Mouse (Mus musculus): Measurements from ENCODE around the gene Pde4a. TPM values are rescaled to one million over a fixed set of nuclear protein-coding genes. Genes with fewer than 3 reads are reported as not detected.
A peak's percentile ranks its signal among the peaks of the same experiment; 100 is the strongest.

Gene Pde4a
- total and polyA plus RNA-seq, 3 experiments: 1.7 to 7.6 (median 4.8) TPM

GRCm38 (mm10) chr9:21134595-21135328 is 30.8 kb upstream of the Pde4a start (continued):
- TF ChIP-seq E2F4 (IDR thresholded peaks at IDR 0.05; ENCODE audit: insufficient replicate concordance, low read depth, low read length) (no peak), JUN (IDR thresholded peaks at IDR 0.05; ENCODE audit: insufficient read depth, low read depth, low read length) (0 out of 2 replicates have a peak, but pooled peaks have one; percentile 46), ZKSCAN1 (IDR thresholded peaks at IDR 0.05; ENCODE audit: borderline replicate concordance, low read depth, low read length) (no peak), CHD2 (IDR thresholded peaks at IDR 0.05; ENCODE audit: low read length) (0 out of 2 replicates have a peak, but pooled peaks have one; percentile 55), GABPA (IDR thresholded peaks at IDR 0.05; ENCODE audit: insufficient replicate concordance, low read depth, low read length) (no peak), IRF4 (IDR thresholded peaks at IDR 0.05; ENCODE audit: low read depth, low read length) (peak; percentile 77), POLR2AphosphoS2 (IDR thresholded peaks at IDR 0.05; ENCODE audit: low read depth, low read length) (no peak; the same call in none of the 2 replicates), POLR2A (IDR thresholded peaks at IDR 0.05; ENCODE audit: low read depth, low read length) (peak; percentile 45), KAT2A (IDR thresholded peaks at IDR 0.05; ENCODE audit: insufficient replicate concordance, low read length) (0 out of 2 replicates have a peak, but pooled peaks have one; percentile 6), MXI1 (IDR thresholded peaks at IDR 0.05; ENCODE audit: low read depth, low read length) (no peak), CHD1 (IDR thresholded peaks at IDR 0.05; ENCODE audit: low read depth, low read length) (0 out of 2 replicates have a peak, but pooled peaks have one; percentile 64)

GRCm38 (mm10) chr9:21135329-21135890 is 30.1 kb upstream of the Pde4a start:
- Histone ChIP-seq H3K36me3 (replicated peaks in 1 of 2; ENCODE audit: control insufficient read depth in 1 of 2, insufficient read depth in 1 of 2, low read length in 1 of 2) (peaks cover 29 to 32% of the 10 kb centered on the region in 2 experiments), H3K4me2 (ENCODE audit: insufficient read depth, low read depth, poor library complexity, severe bottlenecking) (peak overlapping the region; percentile 67), H3K4me3 (replicated peaks in 1 of 3; ENCODE audit: low read depth in 2 of 3, low read length in 2 of 3, poor library complexity in 1 of 3) (no peak overlapping the region), H3K9me3 (replicated peaks; ENCODE audit: low read length) (no peaks in the 10 kb centered on the region), H3K79me2 (replicated peaks; ENCODE audit: control insufficient read depth, extremely low read depth, insufficient read depth, poor library complexity, severe bottlenecking) (peaks cover 4% of the 10 kb centered on the region), H3K4me1 (ENCODE audit: control insufficient read depth in 1 of 2, insufficient read depth in 2 of 2) (peaks cover 18 to 62% of the 10 kb centered on the region in 2 experiments), H3K27ac (ENCODE audit: insufficient read depth, low read depth) (peak overlapping the region; percentile 98), H3K27me3 (replicated peaks) (no peaks in the 10 kb centered on the region), H3K9ac (ENCODE audit: insufficient read depth, low read depth) (peak overlapping the region; percentile 46)
- peak; percentile 92 for DNase-seq (ENCODE audit: extremely low read depth)
- dilution Hi-C loops (cut with MboI; ENCODE audit: extremely low pct_ligation_motif_present, extremely low pct_unique_long_range_greater_than_20kb, low sequenced_read_pairs): no loop called here
- in situ Hi-C loops (cut with MboI; ENCODE audit: low pct_ligation_motif_present, low pct_unique_long_range_greater_than_20kb, low sequenced_read_pairs): no loop called here
- no peak for TF ChIP-seq ETS1 (conservative IDR thresholded peaks at IDR 0.05; ENCODE audit: low read depth, low read length)
- no peak for TF ChIP-seq NELFE (IDR thresholded peaks at IDR 0.05; ENCODE audit: low read depth, low read length)
- TF ChIP-seq CHD1 (IDR thresholded peaks at IDR 0.05; ENCODE audit: low read depth, low read length): no peak
- TF ChIP-seq PAX5 (IDR thresholded peaks at IDR 0.05; ENCODE audit: low read length): no peak
- TF ChIP-seq RCOR1 (conservative IDR thresholded peaks at IDR 0.05; ENCODE audit: low read depth, low read length): no peak; the same call in 1 of the 2 replicates
- TF ChIP-seq E2F4 (IDR thresholded peaks at IDR 0.05; ENCODE audit: insufficient replicate concordance, low read depth, low read length): no peak
- no peak for TF ChIP-seq JUN (IDR thresholded peaks at IDR 0.05; ENCODE audit: insufficient read depth, low read depth, low read length)
- 0 out of 2 replicates have a peak, but pooled peaks have one; percentile 42 for TF ChIP-seq MYC (IDR thresholded peaks at IDR 0.05; ENCODE audit: low read depth, low read length)
- no peak for TF ChIP-seq GABPA (IDR thresholded peaks at IDR 0.05; ENCODE audit: insufficient replicate concordance, low read depth, low read length)
- no peak for TF ChIP-seq KAT2A (IDR thresholded peaks at IDR 0.05; ENCODE audit: insufficient replicate concordance, low read length)
- no peak; the same call in 1 of the 2 replicates for TF ChIP-seq POLR2A (IDR thresholded peaks at IDR 0.05; ENCODE audit: low read depth, low read length)
- TF ChIP-seq MAFK (IDR thresholded peaks at IDR 0.05; ENCODE audit: insufficient replicate concordance, low read length): no peak
- no peak for TF ChIP-seq CHD2 (IDR thresholded peaks at IDR 0.05; ENCODE audit: low read length)
- TF ChIP-seq JUND (conservative IDR thresholded peaks at IDR 0.05; ENCODE audit: low read depth, low read length): peak; percentile 53; the same call in 1 of the 2 replicates
- TF ChIP-seq POLR2AphosphoS2 (IDR thresholded peaks at IDR 0.05; ENCODE audit: low read depth, low read length): peak; percentile 63; the same call in 1 of the 2 replicates
- TF ChIP-seq MAZ (IDR thresholded peaks at IDR 0.05; ENCODE audit: low read depth, low read length): no peak; the same call in 1 of the 2 replicates
- peak; percentile 64 for TF ChIP-seq MAX (IDR thresholded peaks at IDR 0.05; ENCODE audit: low read length)
- TF ChIP-seq CTCF (conservative IDR thresholded peaks at IDR 0.05 in 1 of 2, IDR thresholded peaks at IDR 0.05 in 1 of 2; ENCODE audit: low read depth in 2 of 2, low read length in 2 of 2): no peak
- no peak for TF ChIP-seq ZKSCAN1 (IDR thresholded peaks at IDR 0.05; ENCODE audit: borderline replicate concordance, low read depth, low read length)
- TF ChIP-seq ZC3H11A (IDR thresholded peaks at IDR 0.05; ENCODE audit: low read depth, low read length): no peak
- TF ChIP-seq IRF4 (IDR thresholded peaks at IDR 0.05; ENCODE audit: low read depth, low read length): no peak
- TF ChIP-seq SMC3 (IDR thresholded peaks at IDR 0.05; ENCODE audit: low read depth, low read length): peak; percentile 9; the same call in 1 of the 2 replicates
- no peak for TF ChIP-seq USF2 (conservative IDR thresholded peaks at IDR 0.05; ENCODE audit: low read depth, low read length)
- no peak for TF ChIP-seq UBTF (IDR thresholded peaks at IDR 0.05; ENCODE audit: low read depth, low read length)
- TF ChIP-seq MXI1 (IDR thresholded peaks at IDR 0.05; ENCODE audit: low read depth, low read length): no peak
- TF ChIP-seq ELF1 (IDR thresholded peaks at IDR 0.05; ENCODE audit: low read depth, low read length): peak; percentile 33; the same call in 1 of the 2 replicates
- TF ChIP-seq HCFC1 (IDR thresholded peaks at IDR 0.05; ENCODE audit: low read depth, low read length): no peak; the same call in 1 of the 2 replicates
- peak; percentile 72 for TF ChIP-seq NRF1 (IDR thresholded peaks at IDR 0.05; ENCODE audit: low read depth, low read length)
- no peak for TF ChIP-seq BHLHE40 (IDR thresholded peaks at IDR 0.05; ENCODE audit: low read depth, low read length)
- TF ChIP-seq ZNF384 (IDR thresholded peaks at IDR 0.05; ENCODE audit: low read depth, low read length): no peak
- TF ChIP-seq TBP (conservative IDR thresholded peaks at IDR 0.05; ENCODE audit: low read depth, low read length): 0 out of 2 replicates have a peak, but pooled peaks have one; percentile 38

Data from CH12.LX (cell line).